Mouse (Mus musculus) thymus, adult 2 months (tissue): ENCODE data around the gene Grasp.

Experiments used
- CTCF ChIP-seq: fragments of 200-500 bp; IDR thresholded peaks from 2 replicates; pipeline ENCODE4 v1.5.1; 2012; ENCODE audit warnings: mild to moderate bottlenecking, control low read depth, low read length, moderate library complexity, borderline replicate concordance; ENCODE audit not compliant: control insufficient read depth, poor library complexity, insufficient read depth; ENCODE audit errors: extremely low read depth
- POLR2A ChIP-seq: fragments of 200-500 bp; IDR thresholded peaks from 2 replicates; pipeline ENCODE4 v1.6.1; 2012; ENCODE audit warnings: mild to moderate bottlenecking, low read length, control low read depth, moderate library complexity; ENCODE audit not compliant: control insufficient read depth, poor library complexity, insufficient read depth; ENCODE audit errors: extremely low read depth

DNA sequence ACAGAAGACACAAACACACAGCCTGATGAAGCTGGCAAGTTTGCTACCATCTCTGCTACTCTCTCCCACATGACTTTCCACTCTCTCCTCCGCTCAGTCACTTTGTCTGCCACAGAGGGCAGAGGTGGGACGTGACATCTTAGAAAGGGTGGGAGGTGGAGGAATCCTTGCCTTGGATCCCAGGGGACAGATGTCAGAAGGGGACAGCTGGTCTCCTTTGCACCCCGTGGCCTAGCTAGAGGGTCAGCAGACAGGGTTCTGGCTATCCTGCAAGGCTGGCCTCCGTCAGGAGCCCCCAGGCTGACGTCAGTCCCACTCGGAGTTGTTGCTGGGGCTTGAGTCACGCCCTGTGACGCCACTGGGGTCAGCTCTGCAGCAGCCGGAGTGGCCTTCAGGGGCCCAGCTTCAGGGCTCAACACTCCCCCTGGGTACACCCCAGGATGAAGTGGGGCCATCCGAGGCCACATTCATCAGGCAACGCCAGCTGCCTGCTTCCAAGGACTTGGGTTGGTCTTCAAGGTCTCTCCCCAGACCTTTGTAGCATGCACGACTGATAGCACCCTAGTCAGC, 55.5 kb downstream of the Grasp start:
- TF ChIP-seq POLR2A (no peak), CTCF (no peak)
